Mouse (Mus musculus) spleen, postnatal 36 days (tissue): ENCODE data around the gene Cited2.

ENCODE experiments used
- DNase-seq, 2 experiments: peaks; one replicate each; pipeline ENCODE4 v3.0.0; 2022; ENCODE audit warnings: low spot score in 2 of 2, mixed read lengths in 1 of 2

Cited2 gene

DNA sequence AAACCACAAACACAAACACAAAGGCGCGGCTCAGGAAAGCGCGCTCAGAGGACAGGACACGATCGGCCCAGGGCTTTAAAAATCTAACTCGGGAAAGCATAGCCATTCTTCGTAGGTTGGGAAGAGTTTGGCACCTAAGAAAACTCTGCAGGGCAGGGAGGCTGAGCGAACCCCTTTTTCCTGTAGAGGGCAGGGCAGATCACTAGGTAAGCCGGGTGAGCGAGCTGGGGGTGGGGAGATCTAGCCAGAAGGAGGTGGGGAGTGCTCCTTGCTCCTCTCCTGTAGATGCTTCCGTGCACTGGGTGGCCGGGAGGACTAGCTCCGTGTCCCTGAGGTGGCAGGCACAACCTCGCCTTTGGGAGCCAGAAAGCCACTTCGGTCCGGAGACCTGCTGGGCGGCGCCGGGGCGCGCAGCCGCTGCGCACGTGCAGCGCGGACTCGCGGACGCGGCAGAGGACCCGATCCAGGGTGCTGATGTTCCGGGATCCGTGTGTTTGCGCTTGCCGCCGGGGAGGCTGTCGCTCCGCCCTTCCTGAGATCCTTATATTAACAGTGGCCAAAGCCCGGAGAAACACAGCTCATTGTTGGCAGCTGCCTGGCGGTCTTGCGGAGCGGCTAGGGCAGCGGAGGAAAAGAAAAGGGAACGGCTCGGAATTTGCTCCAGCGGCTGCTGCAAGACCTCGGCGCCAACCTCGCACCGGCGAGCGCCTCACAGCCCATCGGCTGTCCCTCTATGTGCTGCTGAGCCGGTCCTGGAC is at the start of gene Cited2:
Cited2 (plus strand) TSS at position 566 of the 758 bp plus-strand sequence.
- peak; percentile 93 to 94 for DNase-seq

DNA sequence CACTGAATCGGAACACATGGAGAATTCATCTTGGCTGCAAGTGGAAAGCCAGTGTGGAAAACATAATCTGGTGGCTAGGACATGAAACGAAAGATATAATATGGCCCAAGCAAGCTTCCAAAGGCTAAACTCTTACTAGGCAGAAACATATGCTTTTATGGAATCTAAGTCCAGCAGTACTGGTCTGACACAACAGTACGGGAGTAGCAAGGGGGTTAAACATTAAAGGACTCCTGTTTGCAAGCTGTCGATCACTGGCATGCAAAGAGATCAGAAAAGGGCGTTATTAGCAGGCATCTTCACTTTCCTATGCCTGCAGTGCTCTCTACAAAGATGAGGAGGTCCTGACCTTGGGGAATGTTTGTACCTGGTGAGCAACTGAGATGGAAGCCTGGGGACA is 48.6 kb upstream of the Cited2 start:
- DNase-seq: no peak

DNA sequence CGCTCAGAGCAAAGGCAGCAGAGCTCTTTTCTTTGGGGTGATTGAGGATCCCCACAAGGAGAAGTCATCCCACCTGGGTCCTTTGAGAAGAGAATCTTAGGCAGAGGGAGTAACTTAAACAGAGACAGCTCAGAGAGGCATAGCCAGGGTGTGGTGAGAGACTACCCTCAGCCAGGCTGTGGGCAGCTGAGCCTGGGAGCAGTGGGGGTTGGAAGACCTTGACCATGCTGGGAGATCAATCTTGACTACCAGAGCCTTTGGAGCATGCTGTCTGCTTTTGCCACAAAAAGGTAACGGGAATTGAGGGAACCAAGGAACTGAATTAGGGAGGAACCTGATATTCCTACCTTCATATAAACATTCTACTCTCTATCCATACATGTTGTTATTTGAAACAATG is 48.1 kb upstream of the Cited2 start:
- no peak for DNase-seq

DNA sequence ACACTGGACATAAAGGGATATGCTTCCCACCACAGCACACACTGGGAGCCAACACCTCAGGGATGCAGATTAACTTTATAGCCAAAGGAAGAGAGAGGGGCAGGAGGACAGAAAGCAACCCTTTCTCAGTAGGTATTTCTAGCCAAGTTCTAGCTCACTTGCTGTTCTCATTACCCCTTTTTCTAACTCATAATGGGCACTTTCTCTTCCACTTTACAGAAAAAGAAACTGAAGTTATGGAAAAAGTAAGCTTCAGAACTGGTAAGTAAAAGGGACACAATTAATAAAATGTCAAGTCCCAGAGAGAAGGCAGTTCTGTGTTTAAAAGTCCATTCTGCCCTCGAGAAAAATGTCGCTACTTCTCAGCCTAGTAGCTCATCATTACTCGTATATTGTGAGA is 46.6 kb upstream of the Cited2 start:
- DNase-seq: no peak

DNA sequence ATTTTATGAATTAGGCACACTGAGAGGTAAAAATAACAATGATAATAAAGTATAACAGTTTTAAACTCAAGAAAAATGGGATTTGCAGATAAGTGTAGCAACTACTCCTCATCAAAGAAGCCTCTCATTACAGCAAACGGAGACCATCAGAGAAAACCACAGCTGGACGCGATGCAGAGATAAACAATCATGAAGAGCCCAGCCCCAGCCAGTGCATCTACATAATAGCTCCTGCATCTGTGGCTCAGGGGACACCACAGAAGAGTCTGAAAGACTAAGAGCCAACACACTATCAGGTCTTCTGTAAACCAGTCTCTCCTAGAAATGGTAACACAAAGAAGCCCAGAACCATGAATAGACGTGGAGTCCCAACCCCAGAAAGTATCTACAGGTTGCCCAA is 45.7 kb upstream of the Cited2 start:
- DNase-seq: no peak

DNA sequence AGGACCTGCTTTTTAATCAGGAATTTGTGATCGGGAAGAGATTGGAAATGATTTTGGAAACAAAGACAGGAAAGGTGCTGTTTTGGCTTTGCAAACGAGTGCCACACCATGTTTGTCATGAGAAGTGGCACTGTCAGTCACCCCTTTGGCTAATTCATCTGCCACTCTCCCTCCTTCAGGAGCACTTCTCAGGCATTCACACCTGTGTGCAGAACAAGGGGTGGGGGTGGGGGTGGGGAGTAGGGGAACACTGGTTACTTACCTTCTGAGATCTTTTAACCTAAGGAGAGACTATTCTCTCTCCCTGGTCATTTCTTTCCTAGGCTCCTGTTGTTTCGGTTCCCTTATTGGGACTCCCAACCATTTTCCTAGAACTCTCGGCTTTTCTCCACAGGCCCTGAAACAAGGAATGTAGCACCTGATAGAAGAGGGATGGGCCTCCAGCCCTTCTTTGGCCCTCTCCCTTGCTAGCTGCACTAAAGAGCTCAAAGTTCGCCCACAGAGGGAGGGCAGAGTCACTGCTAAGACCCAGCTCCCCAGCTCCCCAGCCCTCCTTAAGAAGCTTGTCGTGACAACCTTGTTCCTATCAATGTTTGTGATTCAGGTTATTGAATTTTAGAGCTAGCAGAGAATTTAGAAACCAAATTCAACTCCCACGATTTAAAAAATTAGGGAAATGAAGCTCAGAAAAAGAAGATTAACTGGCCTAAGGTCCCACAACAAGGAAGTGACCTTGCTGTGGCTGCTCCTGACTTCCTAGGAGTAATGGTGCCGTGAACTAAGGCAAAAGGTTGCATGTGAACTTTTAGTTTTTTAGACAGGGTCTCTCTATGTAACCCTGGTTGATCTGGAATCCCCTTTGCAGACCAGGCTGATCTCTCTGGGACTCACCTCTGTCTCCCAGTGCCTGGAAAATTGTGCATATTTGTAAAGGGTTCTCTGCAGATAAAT is 42.3 kb upstream of the Cited2 start:
- DNase-seq: no peak

DNA sequence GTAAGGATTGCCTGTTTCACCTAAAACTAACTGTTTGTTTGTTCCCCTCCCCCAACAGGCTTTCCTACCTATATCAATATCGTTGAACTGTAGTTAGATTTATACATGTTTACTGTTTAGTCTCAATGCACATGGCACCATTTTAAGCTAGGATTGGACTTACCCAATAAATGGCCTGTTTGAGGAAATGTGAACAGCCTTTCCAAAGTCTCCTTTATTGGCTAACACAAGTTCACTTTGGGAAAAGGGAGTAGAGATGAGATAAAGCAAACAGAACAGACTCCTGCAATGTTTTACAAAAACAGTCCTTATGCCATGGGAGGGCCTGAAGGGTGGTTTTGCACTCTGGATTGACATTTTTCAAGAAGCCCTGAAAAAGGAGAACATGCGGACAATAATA is 41.6 kb upstream of the Cited2 start:
- no peak for DNase-seq

DNA sequence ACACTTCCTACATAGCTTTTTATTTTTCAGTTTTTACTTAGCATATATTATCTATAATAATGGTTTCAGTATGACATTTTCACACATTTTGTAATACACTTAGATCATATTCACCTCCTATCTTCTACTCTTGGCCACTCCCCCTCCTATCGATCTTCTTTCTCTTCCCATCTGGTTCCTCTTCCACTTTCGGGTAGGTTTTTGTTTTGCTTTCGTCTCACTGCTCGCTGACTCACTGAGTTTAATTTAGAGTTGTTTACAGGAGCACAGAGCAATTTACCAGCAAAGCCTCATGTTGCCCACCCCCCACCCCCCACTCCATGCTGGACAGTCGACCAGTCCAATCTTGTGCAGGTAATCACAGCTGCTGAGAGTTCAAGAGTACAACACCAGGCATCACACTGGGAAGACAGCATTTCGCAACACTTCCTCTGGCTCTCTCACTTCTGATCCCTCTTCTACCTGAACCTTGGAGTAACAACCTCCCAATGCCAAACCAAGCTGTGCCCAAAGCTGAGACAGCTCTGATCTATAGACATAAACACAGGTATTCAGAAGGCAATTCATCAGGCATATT is 39.1 kb upstream of the Cited2 start:
- peak; percentile 45 to 58 for DNase-seq

DNA sequence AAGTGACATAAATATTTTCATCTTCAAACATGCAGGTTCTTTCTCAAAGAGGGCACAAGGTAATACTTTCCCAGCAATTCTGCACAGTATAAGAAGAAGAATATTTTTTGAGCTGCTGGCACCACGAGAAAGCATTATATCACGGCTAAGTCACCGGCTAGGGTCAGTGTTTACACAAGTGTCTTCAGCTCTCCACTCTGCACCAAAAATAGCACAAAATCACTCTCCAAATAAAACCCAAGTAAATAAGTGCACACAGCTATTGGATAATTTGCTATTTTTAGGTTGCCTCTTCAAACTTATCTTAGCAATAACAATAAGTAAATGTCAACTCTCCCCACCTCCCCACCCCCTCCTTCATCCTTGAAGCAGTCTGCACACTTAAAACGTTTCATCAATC is 33.2 kb upstream of the Cited2 start:
- no peak for DNase-seq

DNA sequence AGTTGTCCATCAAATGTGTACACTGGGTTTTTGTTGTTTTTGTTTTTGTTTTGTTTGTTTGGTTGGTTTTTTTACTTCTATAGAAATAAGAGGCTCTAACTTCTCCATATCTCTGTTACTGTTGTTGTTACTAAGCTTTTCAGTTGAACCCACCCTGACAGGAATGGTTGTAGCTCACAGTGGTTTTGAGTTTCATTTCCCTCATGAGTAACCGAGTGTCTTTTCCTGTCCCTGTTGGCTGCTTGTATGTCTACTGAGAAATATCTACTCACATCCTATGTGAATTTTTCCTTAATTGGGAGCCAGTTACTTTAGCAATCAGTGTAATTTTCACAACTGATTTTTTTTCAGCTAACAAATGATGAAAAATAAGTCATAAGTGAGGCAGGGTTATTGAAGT is 31.3 kb upstream of the Cited2 start:
- peak; percentile 29 to 38 for DNase-seq

DNA sequence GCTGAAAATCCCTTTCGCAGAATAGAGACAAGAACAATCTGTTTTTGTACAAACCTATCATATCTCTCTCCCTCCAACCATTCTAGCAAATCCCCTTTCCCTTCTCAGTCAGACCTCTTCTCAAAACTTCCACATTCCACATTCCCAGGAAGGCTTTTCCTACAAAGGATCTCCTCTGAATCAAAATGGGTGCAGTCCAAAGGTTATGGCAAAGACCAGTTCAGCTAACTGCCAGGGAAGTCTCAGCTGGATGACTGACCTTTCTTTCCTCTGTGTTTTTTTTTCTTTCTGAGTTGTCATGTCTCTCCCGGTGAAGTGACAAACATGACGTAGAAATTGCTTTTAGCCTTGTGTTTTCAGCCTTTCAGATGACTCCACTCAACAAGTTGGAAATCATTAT is 27.2 kb upstream of the Cited2 start:
- DNase-seq: no peak

DNA sequence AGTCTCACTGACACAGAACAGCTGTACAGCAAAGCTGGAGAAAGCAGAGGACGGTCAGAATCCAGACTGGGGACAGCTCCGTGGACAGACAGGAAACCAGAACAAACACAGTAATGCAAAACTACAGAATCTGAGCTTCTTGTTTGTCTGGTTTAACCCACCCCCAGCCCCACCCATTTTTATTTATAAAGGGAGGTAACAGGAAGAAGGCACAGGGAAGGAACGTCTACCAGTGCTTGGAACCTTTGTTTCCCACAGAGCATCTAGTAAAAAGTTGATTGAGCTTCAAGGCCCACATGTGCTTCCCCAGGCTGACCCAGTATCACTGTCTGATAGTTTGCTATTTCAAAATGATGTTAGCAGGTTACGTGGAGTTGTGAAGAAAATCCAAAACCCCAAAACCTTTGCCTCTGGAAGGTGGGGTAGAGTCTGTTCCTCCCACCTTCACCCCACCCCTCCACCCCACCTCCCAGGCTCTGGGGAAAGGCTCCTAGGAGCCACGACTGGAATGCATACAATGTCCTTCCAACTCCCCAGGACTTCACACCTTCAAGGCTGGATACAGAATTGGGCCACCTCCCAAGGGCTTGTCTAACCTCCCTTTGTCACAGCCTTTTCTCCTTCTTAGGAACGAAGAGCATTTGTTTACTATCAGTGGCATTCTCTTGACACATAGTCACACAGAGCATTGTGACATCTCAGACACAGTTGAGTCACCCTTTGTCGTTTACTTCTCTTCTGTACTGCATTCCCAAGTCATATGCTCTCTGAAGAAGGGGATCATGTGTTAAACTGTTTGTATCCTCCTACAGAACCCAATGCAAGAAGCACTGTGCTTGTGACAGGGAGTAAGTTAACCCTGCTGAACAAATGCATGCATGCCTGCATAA is 25.4 kb upstream of the Cited2 start:
- no peak for DNase-seq

DNA sequence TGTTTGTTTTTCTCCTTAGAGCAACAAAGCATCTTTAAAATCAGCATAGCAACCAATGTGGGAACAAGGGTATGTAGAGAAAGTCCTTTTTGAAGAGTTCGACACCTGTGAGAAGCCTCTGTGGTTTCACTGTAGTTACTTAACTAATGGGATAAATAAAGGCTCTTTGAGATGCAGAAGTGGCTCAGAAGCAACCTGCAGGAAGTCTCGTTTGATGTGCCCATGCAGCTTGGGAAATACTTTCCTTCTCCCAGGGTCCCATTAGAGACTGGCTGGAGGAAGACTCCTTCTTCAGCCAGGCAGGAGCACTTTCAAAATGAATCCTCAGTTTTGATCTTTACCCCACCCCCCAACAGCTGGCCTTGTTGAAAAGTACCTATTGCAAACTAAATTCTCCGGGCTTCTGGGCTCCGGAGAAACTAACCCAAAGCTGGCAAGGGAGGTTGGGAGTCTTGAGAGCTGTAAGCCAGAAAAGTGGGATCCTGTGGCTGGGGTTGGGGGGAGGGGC is 17.5 kb upstream of the Cited2 start:
- no peak for DNase-seq

DNA sequence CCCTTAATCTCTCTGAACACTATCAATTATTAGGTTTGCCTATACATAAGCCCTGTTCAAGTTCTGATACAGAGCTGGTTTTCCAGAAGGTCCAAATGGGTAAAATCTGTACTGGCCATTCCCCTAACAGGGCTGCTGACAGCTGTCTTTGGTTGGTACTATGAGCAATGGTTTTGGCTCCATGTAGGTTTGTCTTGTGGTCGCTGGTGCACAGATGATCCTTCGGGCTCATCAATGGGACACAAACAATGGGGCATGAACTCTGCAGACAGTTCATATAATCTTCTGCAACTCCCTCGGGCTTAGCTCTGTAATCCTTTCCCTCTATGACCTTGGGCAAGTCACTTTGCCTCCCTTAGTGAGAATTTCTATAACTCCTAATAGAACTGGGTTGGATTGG is 12.3 kb upstream of the Cited2 start:
- DNase-seq: no peak

DNA sequence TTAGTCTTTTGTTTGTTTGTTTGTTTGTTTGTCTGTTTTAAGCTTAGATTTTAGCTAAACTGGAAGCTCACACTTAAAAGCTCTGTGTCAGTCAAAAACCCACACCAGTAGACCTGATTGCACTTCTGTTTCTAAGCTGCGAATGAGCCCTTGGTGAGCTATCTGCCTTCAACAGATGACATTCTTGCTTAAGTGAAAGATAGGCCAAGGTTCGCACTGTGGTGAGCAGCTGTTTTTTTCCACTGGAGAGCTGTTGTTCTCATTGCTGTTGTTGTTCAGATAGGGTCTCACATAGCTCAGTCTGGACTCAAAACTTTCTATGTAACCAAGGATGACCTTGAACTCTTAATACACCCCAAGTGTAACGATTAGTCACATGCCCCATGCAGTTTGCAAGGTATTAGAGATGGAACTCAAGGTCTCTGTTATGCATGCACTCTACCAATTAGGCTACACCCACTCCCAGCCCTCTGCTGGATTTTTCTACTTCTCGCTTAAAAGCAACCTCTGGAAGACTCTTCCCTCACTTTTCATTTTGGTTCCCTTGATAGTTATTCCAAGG is 3.9 kb upstream of the Cited2 start:
- no peak for DNase-seq

DNA sequence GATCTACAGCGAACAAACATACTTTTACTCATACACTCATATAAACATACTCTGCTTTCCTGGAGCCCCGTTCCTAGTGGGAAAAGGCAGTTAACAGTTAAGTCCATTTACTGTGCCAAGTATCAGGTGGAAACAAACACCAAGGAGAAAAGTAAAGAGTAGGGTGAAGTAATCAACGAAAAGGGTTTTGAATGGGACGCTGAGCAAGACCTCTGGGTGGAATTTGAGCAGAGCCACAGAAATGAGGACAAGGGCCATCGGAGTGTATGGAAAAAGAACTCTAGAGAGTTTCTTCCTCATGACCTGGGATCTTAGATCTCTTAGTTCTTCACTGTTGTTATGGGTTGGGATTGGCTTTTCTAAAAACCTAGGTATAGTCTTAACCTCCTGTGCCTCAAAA is 3.4 kb upstream of the Cited2 start:
- no peak for DNase-seq

DNA sequence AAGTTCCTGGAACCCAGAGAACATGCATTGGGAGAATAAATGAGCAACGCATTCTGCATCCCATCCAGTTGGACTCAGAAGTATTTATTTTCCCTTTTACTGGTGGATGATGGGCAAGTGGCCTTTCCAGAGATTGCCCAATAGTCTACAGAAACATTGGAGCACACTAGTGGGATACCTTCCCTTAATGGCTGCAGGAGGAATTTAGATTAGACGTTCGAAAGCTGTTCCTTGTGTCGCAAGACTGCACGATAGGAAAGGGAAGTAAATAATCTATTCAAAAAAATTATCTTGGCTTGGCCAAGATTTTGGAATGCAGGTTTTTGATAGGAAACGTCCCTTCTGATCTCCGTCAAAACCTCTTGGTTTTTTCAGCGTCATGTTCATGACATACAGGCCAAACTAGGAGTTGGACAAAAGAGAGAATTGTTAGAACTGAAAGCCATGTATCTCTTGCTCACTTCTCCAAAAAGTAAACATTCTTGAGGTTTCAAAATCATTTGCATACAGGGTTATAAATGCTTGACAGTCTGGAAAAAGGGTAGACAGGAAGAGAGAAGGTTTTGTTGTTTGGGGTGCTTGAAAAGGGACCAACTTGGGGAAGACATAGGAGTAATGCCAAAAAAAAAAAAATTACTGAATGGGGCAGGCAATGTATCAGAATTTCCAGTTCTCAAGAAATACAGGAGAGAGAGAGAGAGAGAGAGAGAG is 2.0 kb upstream of the Cited2 start:
- peak in 1 of 2 experiments; percentile 28 for DNase-seq

DNA sequence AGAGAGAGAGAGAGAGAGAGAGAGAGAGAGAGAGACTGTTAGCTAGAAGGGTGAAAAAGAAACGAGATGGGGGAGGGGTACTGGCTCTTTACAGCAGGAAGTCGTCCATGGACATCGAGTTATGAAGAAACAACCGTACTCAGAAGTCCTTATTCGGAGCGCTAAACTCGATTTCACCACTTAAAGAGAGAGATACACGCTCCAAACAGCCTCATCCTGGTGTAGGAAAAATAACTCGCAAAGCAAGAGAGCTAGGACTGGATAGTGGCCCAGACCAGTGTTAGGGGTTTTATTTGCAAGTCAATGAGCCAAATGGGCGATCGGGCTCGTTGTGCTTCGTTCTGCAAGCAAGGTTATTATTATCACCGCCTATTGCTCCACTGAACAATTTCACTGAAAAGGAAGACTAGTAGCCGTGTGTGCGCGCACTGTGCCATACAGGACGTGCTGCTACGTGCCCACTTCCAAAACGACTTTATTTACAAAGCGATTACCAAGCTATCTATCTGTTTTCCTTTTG is 1.4 kb upstream of the Cited2 start:
- peak; percentile 60 to 61 for DNase-seq

DNA sequence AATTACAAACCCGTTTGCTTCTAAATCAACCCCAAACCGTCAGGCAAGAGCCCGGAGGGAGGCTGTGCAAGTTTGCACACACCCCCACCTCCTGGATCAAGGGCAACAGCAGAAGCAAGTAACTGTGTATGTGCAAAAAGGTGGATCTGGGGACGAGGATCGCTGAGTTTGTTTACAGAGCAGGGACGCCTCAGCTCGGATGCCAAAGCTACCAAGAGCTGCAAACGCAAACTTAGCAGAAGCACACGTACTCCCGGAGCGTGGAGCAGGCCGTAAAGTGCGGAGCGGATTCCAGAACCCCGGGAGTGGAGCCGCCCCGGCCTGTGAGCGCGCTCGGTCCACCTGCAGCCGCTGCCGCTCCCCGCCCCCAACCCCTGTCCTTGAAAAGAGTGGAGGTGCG is 860 bp upstream of the Cited2 start:
- DNase-seq: peak; percentile 90 to 92

DNA sequence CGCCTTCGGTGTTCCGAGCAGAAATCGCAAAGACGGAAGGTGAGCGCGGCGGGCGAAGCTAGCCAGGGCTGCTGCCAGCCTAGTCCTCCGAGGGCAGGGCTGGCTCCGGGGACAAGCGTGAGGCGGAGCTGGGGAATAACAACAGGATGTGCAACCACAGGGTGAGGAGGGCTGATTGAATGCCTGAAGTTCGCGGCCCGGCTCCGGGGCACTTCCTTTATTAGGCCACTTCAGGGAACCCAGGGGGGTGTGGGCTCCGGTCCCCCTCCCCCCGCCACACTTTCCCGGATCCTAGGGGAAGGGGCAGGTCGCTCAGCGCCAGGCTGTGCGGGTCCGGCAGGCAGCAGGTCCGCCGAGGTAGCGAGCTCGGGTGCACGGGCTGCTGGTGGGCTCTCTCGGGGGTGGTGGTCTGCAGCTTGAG is 413 bp downstream of the Cited2 start:
- DNase-seq: peak in 1 of 2 experiments; percentile 65
